In the genomic region with DNA sequence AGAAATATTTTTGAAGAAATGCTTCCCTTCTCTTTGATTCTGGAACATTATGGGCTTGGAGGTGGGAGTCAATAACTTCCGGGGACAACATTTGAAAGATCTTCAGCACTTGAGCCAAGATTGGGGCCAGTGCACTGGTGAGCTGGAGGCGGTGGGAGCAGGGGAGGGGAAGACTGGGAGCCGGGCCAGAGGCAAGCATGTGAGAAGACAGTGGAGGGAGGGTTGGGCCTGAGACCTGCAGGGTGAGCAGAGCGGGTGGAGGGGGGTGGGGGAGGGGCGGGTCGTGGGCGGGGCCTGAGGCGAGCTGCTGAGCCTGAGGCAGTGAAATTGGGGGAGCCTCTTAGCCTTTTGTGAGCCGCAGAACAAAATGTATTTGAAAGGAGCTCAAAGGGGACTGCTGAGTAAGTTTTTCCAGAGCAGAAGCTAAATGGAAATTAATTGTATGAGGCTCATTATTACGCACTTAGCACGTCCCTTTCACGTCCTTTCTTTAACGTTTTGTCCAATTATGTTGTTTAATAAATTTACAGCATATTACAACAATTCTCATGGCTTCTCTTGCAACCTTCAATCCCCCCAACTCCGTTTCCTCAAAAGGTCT, we compare ENCODE assay signal across 9 mouse cellular contexts.
DNase-seq lines count a peak whose midpoint lies in the region; ATAC-seq lines count a peak whose summit lies in the region.
"Had no signal": no experiment of that assay in that cellular context is flagged by ENCODE, and none has a peak within 500 bp of the region (broad histone marks: within the 10 kb centered on the region; RNA-seq: fewer than 3 reads in every experiment).

No protein-coding gene starts in this region.

- peak; percentile 74 for ATAC-seq in heart, embryonic 13.5 days (ENCODE audit: extremely low read depth, insufficient number of reproducible peaks, low FRiP score, low TSS enrichment)
- ATAC-seq in heart, embryonic 11.5 days (replicated peaks; ENCODE audit: insufficient number of reproducible peaks, low FRiP score, low TSS enrichment) = no peak
- ATAC-seq in hindbrain, embryonic 14.5 days (ENCODE audit: low FRiP score) = peak; percentile 92
- ATAC-seq: Patski had no signal

- H3K9me3 ChIP-seq in heart, embryonic 13.5 days = peaks cover 7% of the 10 kb centered on the region; the same call in 1 of the 2 replicates
- 0 out of 2 replicates have a peak, but pooled peaks cover 3% of the 10 kb centered on the region for H3K9me3 ChIP-seq in heart, embryonic 11.5 days (replicated peaks; ENCODE audit: control insufficient read depth, low read length)
- H3K9me3 ChIP-seq in hindbrain, embryonic 14.5 days (ENCODE audit: control insufficient read depth, low read length) = peaks cover 8% of the 10 kb centered on the region; the same call in 1 of the 2 replicates

- peaks cover 20% of the 10 kb centered on the region for H3K4me1 ChIP-seq in heart, embryonic 13.5 days
- peaks cover 2% of the 10 kb centered on the region; the same call in 1 of the 2 replicates for H3K4me1 ChIP-seq in heart, embryonic 11.5 days (ENCODE audit: control insufficient read depth, insufficient read depth, low read length)
- H3K4me1 ChIP-seq in hindbrain, embryonic 14.5 days (replicated peaks; ENCODE audit: control insufficient read depth, insufficient read depth, low read length) = 0 out of 2 replicates have a peak, but pooled peaks cover 6% of the 10 kb centered on the region

- no peak overlapping the region for H3K27ac ChIP-seq in heart, embryonic 13.5 days (replicated peaks)
- no peak overlapping the region for H3K27ac ChIP-seq in heart, embryonic 11.5 days (ENCODE audit: low read depth, low read length)
- no peak overlapping the region for H3K27ac ChIP-seq in hindbrain, embryonic 14.5 days

- no peak overlapping the region for H3K4me2 ChIP-seq in heart, embryonic 13.5 days
- H3K4me2 ChIP-seq in heart, embryonic 11.5 days = no peak overlapping the region
- no peak overlapping the region for H3K4me2 ChIP-seq in hindbrain, embryonic 14.5 days (replicated peaks)

- H3K4me3 ChIP-seq in heart, embryonic 13.5 days = no peak overlapping the region
- H3K4me3 ChIP-seq in heart, embryonic 11.5 days (ENCODE audit: low read depth, low read length) = no peak overlapping the region
- no peak overlapping the region for H3K4me3 ChIP-seq in hindbrain, embryonic 14.5 days (replicated peaks; ENCODE audit: low read length)

- H3K27me3 ChIP-seq in heart, embryonic 13.5 days (replicated peaks) = no peaks in the 10 kb centered on the region
- no peaks in the 10 kb centered on the region for H3K27me3 ChIP-seq in heart, embryonic 11.5 days (ENCODE audit: control insufficient read depth, insufficient read depth, low read length)
- no peaks in the 10 kb centered on the region for H3K27me3 ChIP-seq in hindbrain, embryonic 14.5 days (ENCODE audit: control insufficient read depth, insufficient read depth, low read length)

- no peaks in the 10 kb centered on the region for H3K36me3 ChIP-seq in heart, embryonic 13.5 days
- no peaks in the 10 kb centered on the region for H3K36me3 ChIP-seq in heart, embryonic 11.5 days (ENCODE audit: control insufficient read depth, insufficient read depth, low read length)
- H3K36me3 ChIP-seq in hindbrain, embryonic 14.5 days (replicated peaks; ENCODE audit: control insufficient read depth, insufficient read depth) = no peaks in the 10 kb centered on the region

- H3K9ac ChIP-seq in heart, embryonic 13.5 days = no peak overlapping the region
- no peak overlapping the region for H3K9ac ChIP-seq in heart, embryonic 11.5 days (ENCODE audit: low read depth, low read length)
- H3K9ac ChIP-seq in hindbrain, embryonic 14.5 days = no peak overlapping the region

- WGBS in heart, embryonic 13.5 days = 30% methylated on average over 14 of the region's 14 CpGs
- WGBS in heart, embryonic 11.5 days (ENCODE audit: insufficient replicate concordance) = 30% methylated on average over 13 of the region's 14 CpGs
- 18% methylated on average over 14 of the region's 14 CpGs for WGBS in hindbrain, embryonic 14.5 days

- DNase-seq in embryo, embryonic 10.5 days (ENCODE audit: low spot score) = peak; percentile 55
- DNase-seq in hindbrain, embryonic 14.5 days (ENCODE audit: low spot score) = peak; percentile 35
- peak; percentile 23 to 34 for DNase-seq in layer of hippocampus, postnatal 36 days
- peak; percentile 42 for DNase-seq in neural tube, embryonic 10.5 days (ENCODE audit: extremely low spot score, low spot score)
- no peak for DNase-seq in adipocyte (ENCODE audit: low spot score)
- no peak for DNase-seq in adrenal gland, adult 2 months

Comparison
In these comparisons a context has a peak if more than half of its experiments do, and no peak if none do; other contexts are left out.
1. DNase-seq: peak in embryo, embryonic 10.5 days (single experiment), hindbrain, embryonic 14.5 days (single experiment), layer of hippocampus, postnatal 36 days (2 of 2) and neural tube, embryonic 10.5 days (single experiment); none in adipocyte (single experiment) and adrenal gland, adult 2 months (single experiment).